Mouse (Mus musculus) intestine, embryonic 14.5 days (tissue): ENCODE data around the gene Arpc1b. TPM values are rescaled to one million over a fixed set of nuclear protein-coding genes. Genes with fewer than 3 reads are reported as not detected.

Experiments used
- polyA plus RNA-seq: library from polyadenylated mRNA; unstranded; fragments of >200 nt; fragmentation: Nextera tagmentation; extraction: Ambion mirVana; gene quantifications from 2 replicates; pipeline ENCODE4 v1.2.1, GENCODE M21; 2014

Arpc1b gene
- polyA plus RNA-seq, 1 experiment from 2014 or later, result 305 TPM

Other genes with a start within 250 kb of the Arpc1b start
- 14.4 and 17.2 TPM in 2 replicates for gene Smurf1, start 148.4 kb upstream of the Arpc1b start, polyA plus RNA-seq
- gene Gm4871, start 81.5 kb upstream of the Arpc1b start, polyA plus RNA-seq, result not detected in 2 replicates
- not detected in 2 replicates for gene 1700018F24Rik, start 71.2 kb upstream of the Arpc1b start, polyA plus RNA-seq
- 147 and 154 TPM in 2 replicates for gene Arpc1a, start 30.4 kb upstream of the Arpc1b start, polyA plus RNA-seq
- 0.07 TPM in 1 of 2 replicates, not detected in the other for gene Kpna7, start 30.2 kb upstream of the Arpc1b start, polyA plus RNA-seq
- 85.9 and 98.7 TPM in 2 replicates for gene Pdap1, start 26.0 kb downstream of the Arpc1b start, polyA plus RNA-seq
- 187 and 188 TPM in 2 replicates for gene Bud31, start 26.1 kb downstream of the Arpc1b start, polyA plus RNA-seq
- gene Ptcd1, start 52.9 kb downstream of the Arpc1b start, polyA plus RNA-seq, result 12.6 and 13.1 TPM in 2 replicates
- gene Cpsf4, start 53.0 kb downstream of the Arpc1b start, polyA plus RNA-seq, result 29.6 and 32.0 TPM in 2 replicates
- 681 and 724 TPM in 2 replicates for gene Atp5j2, start 77.8 kb downstream of the Arpc1b start, polyA plus RNA-seq
- gene Zkscan14, start 87.7 kb downstream of the Arpc1b start, polyA plus RNA-seq, result 8.5 and 9.1 TPM in 2 replicates
- gene Zkscan5, start 90.3 kb downstream of the Arpc1b start, polyA plus RNA-seq, result 13.1 and 13.6 TPM in 2 replicates
- 35.9 and 42.2 TPM in 2 replicates for gene Zfp655, start 117.5 kb downstream of the Arpc1b start, polyA plus RNA-seq
- 0.26 and 0.42 TPM in 2 replicates for gene Zscan25, start 166.3 kb downstream of the Arpc1b start, polyA plus RNA-seq
- gene Cyp3a57, start 231.1 kb downstream of the Arpc1b start, polyA plus RNA-seq, result not detected in 2 replicates